ENCODE assay signal across 8 mouse cellular contexts in the genomic region with DNA sequence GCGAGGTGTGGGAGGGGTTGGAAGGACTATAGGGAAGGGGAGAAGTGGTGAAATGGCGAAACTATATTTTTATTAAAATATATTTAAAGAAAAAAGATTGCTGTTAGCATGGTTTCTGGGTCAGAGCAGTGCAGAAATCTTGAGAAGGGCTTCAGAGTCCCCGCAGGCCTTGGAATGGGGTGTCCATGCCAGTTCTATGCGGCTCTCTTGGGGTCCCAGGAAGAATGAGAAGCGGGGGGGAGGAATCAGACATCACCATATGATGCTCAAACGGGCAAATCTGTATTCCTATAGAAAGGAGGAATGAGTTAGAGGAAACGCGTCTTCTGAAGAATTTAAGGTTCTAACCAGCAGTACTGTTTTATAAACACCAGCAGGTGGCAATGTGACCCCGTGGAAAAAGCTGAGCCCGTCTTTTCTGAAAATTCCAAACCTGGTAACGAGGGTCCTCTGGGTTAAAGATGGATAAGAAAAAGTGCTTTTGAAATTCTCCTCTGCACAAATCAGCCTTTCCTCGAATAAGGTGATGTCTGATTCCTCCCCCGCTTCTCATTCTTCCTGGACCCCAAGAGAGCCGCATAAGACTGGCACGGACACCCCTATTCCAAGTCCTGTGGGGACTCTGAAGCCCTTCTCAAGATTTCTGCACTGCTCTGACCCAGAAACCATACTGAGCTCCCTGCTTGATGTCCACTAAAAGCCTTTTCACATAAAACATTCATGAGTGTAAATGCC. TPM values are rescaled to one million over a fixed set of nuclear protein-coding genes. Genes with fewer than 3 reads are reported as not detected.
DNase-seq lines count a peak whose midpoint lies in the region; ATAC-seq and TF ChIP-seq lines count a peak whose summit lies in the region.

No protein-coding gene starts in this region.

- no peaks in the 10 kb centered on the region for H3K27me3 ChIP-seq in lung, postnatal 0 days (replicated peaks; ENCODE audit: insufficient read depth, low read length)
- H3K27me3 ChIP-seq in heart, embryonic 15.5 days: no peaks in the 10 kb centered on the region

- 29% methylated on average over 15 of the region's 15 CpGs for WGBS in lung, postnatal 0 days
- 33% methylated on average over 15 of the region's 15 CpGs for WGBS in lung, adult 2 months
- WGBS in heart, embryonic 15.5 days: 34% methylated on average over 15 of the region's 15 CpGs
- 22% methylated on average over 15 of the region's 15 CpGs for WGBS in olfactory bulb, adult 2 months

- H3K4me1 ChIP-seq in lung, postnatal 0 days (ENCODE audit: insufficient read depth, low read depth, low read length): no peaks in the 10 kb centered on the region
- no peaks in the 10 kb centered on the region for H3K4me1 ChIP-seq in lung, adult 2 months (ENCODE audit: control insufficient read depth, insufficient read depth, low read length)
- no peaks in the 10 kb centered on the region for H3K4me1 ChIP-seq in heart, embryonic 15.5 days (replicated peaks)
- H3K4me1 ChIP-seq in olfactory bulb, adult 2 months (ENCODE audit: control insufficient read depth, insufficient read depth, low read length): peaks cover 2% of the 10 kb centered on the region; the same call in 1 of the 2 replicates

- no peak overlapping the region for H3K9ac ChIP-seq in lung, postnatal 0 days (replicated peaks; ENCODE audit: low read depth)
- no peak overlapping the region for H3K9ac ChIP-seq in heart, embryonic 15.5 days

- ATAC-seq in lung, postnatal 0 days: no peak
- ATAC-seq in common myeloid progenitor, adult 5-6 weeks (replicated peaks; ENCODE audit: low read depth, poor library complexity, severe bottlenecking): peak; percentile 71; the same call in 1 of the 2 replicates
- no peak for ATAC-seq in heart, embryonic 15.5 days (replicated peaks; ENCODE audit: insufficient number of reproducible peaks, insufficient read depth, low FRiP score, low read depth)
- no peak for ATAC-seq in megakaryocyte-erythroid progenitor cell, adult 5-6 weeks (replicated peaks; ENCODE audit: low FRiP score, low TSS enrichment, poor library complexity, severe bottlenecking)

- peak; percentile 56 for TF ChIP-seq CTCF in lung, postnatal 0 days (IDR thresholded peaks at IDR 0.05)
- TF ChIP-seq CTCF in lung, adult 2 months (IDR thresholded peaks at IDR 0.05; ENCODE audit: insufficient read depth, low read length): no peak
- TF ChIP-seq CTCF in left cerebral cortex, adult 2 months (IDR thresholded peaks at IDR 0.05): peak; percentile 69
- TF ChIP-seq CTCF in olfactory bulb, adult 2 months (IDR thresholded peaks at IDR 0.05; ENCODE audit: insufficient read depth, low read depth, low read length): no peak

- H3K4me3 ChIP-seq in lung, postnatal 0 days (ENCODE audit: low read depth, low read length): no peak overlapping the region
- H3K4me3 ChIP-seq in lung, adult 2 months (replicated peaks; ENCODE audit: extremely low read depth, low read depth, low read length): no peak overlapping the region
- H3K4me3 ChIP-seq in heart, embryonic 15.5 days: no peak overlapping the region
- peak overlapping the region; percentile 47 for H3K4me3 ChIP-seq in left cerebral cortex, adult 2 months
- peak overlapping the region; percentile 34 for H3K4me3 ChIP-seq in olfactory bulb, adult 2 months (ENCODE audit: insufficient read depth, low read depth, low read length)

- no peak for TF ChIP-seq POLR2A in lung, adult 2 months (IDR thresholded peaks at IDR 0.05; ENCODE audit: borderline replicate concordance, extremely low read depth, low read depth, low read length)
- no peak for TF ChIP-seq POLR2A in olfactory bulb, adult 2 months (IDR thresholded peaks at IDR 0.05; ENCODE audit: insufficient read depth, low read depth, low read length)

- TF ChIP-seq EP300 in lung, postnatal 0 days (IDR thresholded peaks at IDR 0.05): no peak

- H3K4me2 ChIP-seq in lung, postnatal 0 days (replicated peaks; ENCODE audit: low read depth, low read length): no peak overlapping the region
- H3K4me2 ChIP-seq in heart, embryonic 15.5 days: 0 out of 2 replicates have a peak overlapping the region, but pooled peaks have one; percentile 25

- H3K9me3 ChIP-seq in lung, postnatal 0 days (ENCODE audit: low read length): no peaks in the 10 kb centered on the region
- no peaks in the 10 kb centered on the region for H3K9me3 ChIP-seq in heart, embryonic 15.5 days (replicated peaks)

- H3K36me3 ChIP-seq in lung, postnatal 0 days (ENCODE audit: insufficient read depth, low read length): no peaks in the 10 kb centered on the region
- no peaks in the 10 kb centered on the region for H3K36me3 ChIP-seq in heart, embryonic 15.5 days

- DNase-seq in lung, postnatal 0 days (ENCODE audit: low spot score): peak; percentile 12
- no peak for DNase-seq in lung, adult 2 months
- DNase-seq in left cerebral cortex, adult 2 months (ENCODE audit: extremely low spot score in 1 of 2, low spot score in 2 of 2): peak; percentile 41 to 51
- no peak for DNase-seq in ovary, postnatal 14 days (ENCODE audit: low spot score)

- intact Hi-C loops in left cerebral cortex, adult 2 months (cut with DNase I): no loop called here

- H3K27ac ChIP-seq in lung, postnatal 0 days (ENCODE audit: low read length): no peak overlapping the region
- H3K27ac ChIP-seq in heart, embryonic 15.5 days: no peak overlapping the region
- peak overlapping the region; percentile 82 for H3K27ac ChIP-seq in left cerebral cortex, adult 2 months
- H3K27ac ChIP-seq in olfactory bulb, adult 2 months (ENCODE audit: insufficient read depth, low read depth, low read length): no peak overlapping the region

RNA-seq across cellular contexts. Expression of a gene that starts 45.8 kb away (rescaled TPM):
- 10.3 and 11.7 TPM in 2 replicates for polyA plus RNA-seq in lung, postnatal 0 days (2015; fragmentation: Nextera tagmentation; extraction: Ambion mirVana)
- 5.5 and 11.3 TPM in 2 replicates for polyA plus RNA-seq in lung, adult 2 months (2012; rRNA removed)
- total RNA-seq in common myeloid progenitor, adult 5-6 weeks (2017): 37.4 and 46.3 TPM in 2 replicates
- 5.1 and 5.3 TPM in 2 replicates for polyA plus RNA-seq in heart, embryonic 15.5 days (2015; fragmentation: Nextera tagmentation; extraction: Ambion mirVana)
- 10 to 100 TPM; 64.8 to 71.4 TPM for total RNA-seq in left cerebral cortex, adult 2 months (2021)
- not detected in 2 replicates for polyA plus RNA-seq in olfactory bulb, adult 2 months (2012; ENCODE audit: insufficient read depth, insufficient read length, low replicate concordance, missing spikeins)
- 28.1 and 48.0 TPM in 2 replicates for total RNA-seq in megakaryocyte-erythroid progenitor cell, adult 5-6 weeks (2014; fragmentation: Nextera tagmentation)
- total RNA-seq in megakaryocyte-erythroid progenitor cell, adult 5-6 weeks (2017): 44.1 and 45.7 TPM in 2 replicates

Comparison
In these comparisons a context has a peak if more than half of its experiments do, and no peak if none do; other contexts are left out.
1. DNase-seq: peak in lung, postnatal 0 days (single experiment) and left cerebral cortex, adult 2 months (2 of 2); none in lung, adult 2 months (single experiment) and ovary, postnatal 14 days (single experiment).
2. CTCF ChIP-seq: peak in lung, postnatal 0 days (single experiment) and left cerebral cortex, adult 2 months (single experiment); none in lung, adult 2 months (single experiment) and olfactory bulb, adult 2 months (single experiment).
3. H3K4me3 ChIP-seq: peak in left cerebral cortex, adult 2 months (single experiment) and olfactory bulb, adult 2 months (single experiment); none in lung, postnatal 0 days (single experiment), lung, adult 2 months (single experiment) and heart, embryonic 15.5 days (single experiment).